Mouse (Mus musculus) MEL (cell line): Measurements from ENCODE around the gene Btd. TPM values are rescaled to one million over a fixed set of nuclear protein-coding genes. Genes with fewer than 3 reads are reported as not detected.

Experiments
- DNase-seq: peaks from one replicate; pipeline ENCODE4 v3.0.0; 2011; ENCODE audit warnings: low read depth, low spot score
- H3K27ac ChIP-seq: 2 replicates; pipeline ENCODE4 v1.5.1; 2012; ENCODE audit warnings: low read depth, mild to moderate bottlenecking, control low read depth, low read length, moderate library complexity; ENCODE audit not compliant: control insufficient read depth
- H3K27me3 ChIP-seq, 2 experiments: fragments of 150-350 bp in 1 of 2; sonication (generic) in 1 of 2; 2 replicates each; pipeline ENCODE4 v1.6.1; 2012; ENCODE audit warnings: low read length in 2 of 2, mild to moderate bottlenecking in 2 of 2, improper control_type of control experiment in 1 of 2, moderate library complexity in 1 of 2; ENCODE audit not compliant: insufficient read depth in 2 of 2, control insufficient read depth in 1 of 2
- H3K36me3 ChIP-seq, 2 experiments: 2 replicates each; pipeline ENCODE4 v1.6.1; 2012 to 2014; ENCODE audit warnings: low read length in 2 of 2, improper control_type of control experiment in 1 of 2, inconsistent platforms in 1 of 2, mild to moderate bottlenecking in 1 of 2; ENCODE audit not compliant: insufficient read depth in 2 of 2, control insufficient read depth in 1 of 2
- H3K4me1 ChIP-seq, 2 experiments: fragments of 150-350 bp in 1 of 2; sonication (generic) in 1 of 2; 2 replicates each; pipeline ENCODE4 v1.6.1; 2012; ENCODE audit warnings: low read length in 2 of 2, improper control_type of control experiment in 1 of 2, mild to moderate bottlenecking in 1 of 2; ENCODE audit not compliant: insufficient read depth in 2 of 2, control insufficient read depth in 1 of 2
- H3K4me3 ChIP-seq, 2 experiments: fragments of 150-350 bp in 1 of 2; sonication (generic) in 1 of 2; 2 replicates each; pipeline ENCODE4 v1.5.1; 2012; ENCODE audit warnings: low read depth in 2 of 2, low read length in 2 of 2, mild to moderate bottlenecking in 2 of 2, moderate library complexity in 2 of 2, control low read depth in 1 of 2, improper control_type of control experiment in 1 of 2; ENCODE audit not compliant: control insufficient read depth in 1 of 2, insufficient read depth in 1 of 2
- H3K79me2 ChIP-seq: 2 replicates; pipeline ENCODE4 v1.6.1; 2012; ENCODE audit warnings: mild to moderate bottlenecking, low read length, moderate library complexity; ENCODE audit not compliant: control insufficient read depth, poor library complexity, insufficient read depth
- H3K9ac ChIP-seq: 2 replicates; pipeline ENCODE4 v1.6.1; 2012; ENCODE audit warnings: low read depth, mild to moderate bottlenecking, control low read depth, low read length, moderate library complexity; ENCODE audit not compliant: control insufficient read depth, poor library complexity, severe bottlenecking
- H3K9me3 ChIP-seq: fragments of 150-350 bp; sonication (generic); replicated peaks from 2 replicates; pipeline ENCODE4 v1.6.1; 2012; ENCODE audit warnings: mild to moderate bottlenecking, low read length, improper control_type of control experiment, moderate library complexity; ENCODE audit not compliant: insufficient read depth
- CHD2 ChIP-seq: IDR thresholded peaks from 2 replicates; pipeline ENCODE4 v1.6.1; 2011; ENCODE audit warnings: low read length, improper control_type of control experiment
- CTCF ChIP-seq, 3 experiments: IDR thresholded peaks in 2 of 3; conservative IDR thresholded peaks in 1 of 3; 2 replicates each; pipeline ENCODE4 v1.5.1; 2011 to 2012; ENCODE audit warnings: low read length in 3 of 3, low read depth in 2 of 3, mild to moderate bottlenecking in 2 of 3, improper control_type of control experiment in 1 of 3, inconsistent platforms in 1 of 3, mixed read lengths in 1 of 3, moderate library complexity in 1 of 3; ENCODE audit not compliant: control insufficient read depth in 1 of 3, insufficient read depth in 1 of 3, poor library complexity in 1 of 3, severe bottlenecking in 1 of 3
- EP300 ChIP-seq, 2 experiments: IDR thresholded peaks; 2 replicates each; pipeline ENCODE4 v1.6.1; 2011; ENCODE audit warnings: improper control_type of control experiment in 2 of 2, low read length in 2 of 2, low read depth in 1 of 2, mild to moderate bottlenecking in 1 of 2
- GABPA ChIP-seq: IDR thresholded peaks from 2 replicates; pipeline ENCODE4 v1.6.1; 2012; ENCODE audit warnings: low read depth, mild to moderate bottlenecking, inconsistent platforms, low read length, improper control_type of control experiment, moderate library complexity
- GATA1 ChIP-seq: IDR thresholded peaks from 2 replicates; pipeline ENCODE4 v1.6.1; 2011; ENCODE audit warnings: low read depth, low read length, improper control_type of control experiment
- JUND ChIP-seq: IDR thresholded peaks from 2 replicates; pipeline ENCODE4 v1.6.1; 2011; ENCODE audit warnings: low read depth, mild to moderate bottlenecking, improper control_type of control experiment, low read length
- MAFK ChIP-seq: IDR thresholded peaks from 2 replicates; pipeline ENCODE4 v1.6.1; 2011; ENCODE audit warnings: low read depth, mild to moderate bottlenecking, low read length, improper control_type of control experiment, borderline replicate concordance
- MAZ ChIP-seq: IDR thresholded peaks from 2 replicates; pipeline ENCODE4 v1.6.1; 2012; ENCODE audit warnings: low read depth, mild to moderate bottlenecking, inconsistent platforms, low read length, improper control_type of control experiment
- MEF2A ChIP-seq: IDR thresholded peaks from 2 replicates; pipeline ENCODE4 v1.6.1; 2014; ENCODE audit warnings: low read depth, mild to moderate bottlenecking, inconsistent platforms, low read length, improper control_type of control experiment; ENCODE audit not compliant: poor library complexity, insufficient replicate concordance, severe bottlenecking; ENCODE audit errors: extremely low read depth
- MXI1 ChIP-seq: IDR thresholded peaks from 2 replicates; pipeline ENCODE4 v1.6.1; 2011; ENCODE audit warnings: mild to moderate bottlenecking, low read depth, low read length, improper control_type of control experiment
- POLR2A ChIP-seq, 2 experiments: IDR thresholded peaks; 2 replicates each; pipeline ENCODE4 v1.6.1; 2011 to 2012; ENCODE audit warnings: low read length in 2 of 2, mild to moderate bottlenecking in 2 of 2, control low read depth in 1 of 2, improper control_type of control experiment in 1 of 2, low read depth in 1 of 2, moderate library complexity in 1 of 2; ENCODE audit not compliant: control insufficient read depth in 1 of 2, insufficient read depth in 1 of 2, poor library complexity in 1 of 2
- RAD21 ChIP-seq: IDR thresholded peaks from 2 replicates; pipeline ENCODE4 v1.6.1; 2011; ENCODE audit warnings: mild to moderate bottlenecking, low read depth, low read length, improper control_type of control experiment
- RCOR1 ChIP-seq: IDR thresholded peaks from 2 replicates; pipeline ENCODE4 v1.6.1; 2012; ENCODE audit warnings: low read depth, mild to moderate bottlenecking, inconsistent platforms, low read length, improper control_type of control experiment
- SIN3A ChIP-seq: IDR thresholded peaks from 2 replicates; pipeline ENCODE4 v1.6.1; 2012; ENCODE audit warnings: low read length, improper control_type of control experiment, inconsistent platforms
- SMC3 ChIP-seq: IDR thresholded peaks from 2 replicates; pipeline ENCODE4 v1.6.1; 2011; ENCODE audit warnings: low read depth, low read length, improper control_type of control experiment
- TAL1 ChIP-seq: IDR thresholded peaks from 2 replicates; pipeline ENCODE4 v1.6.1; 2012; ENCODE audit warnings: mild to moderate bottlenecking, inconsistent platforms, low read length, moderate library complexity, mixed read lengths
- TBP ChIP-seq: IDR thresholded peaks from 2 replicates; pipeline ENCODE4 v1.8.0; 2011; ENCODE audit warnings: low read depth, low read length, improper control_type of control experiment
- ZC3H11A ChIP-seq: IDR thresholded peaks from 2 replicates; pipeline ENCODE4 v1.6.1; 2012; ENCODE audit warnings: low read depth, mild to moderate bottlenecking, inconsistent platforms, low read length, improper control_type of control experiment
- ZMIZ1 ChIP-seq: IDR thresholded peaks from 2 replicates; pipeline ENCODE4 v1.6.1; 2012; ENCODE audit warnings: low read depth, mild to moderate bottlenecking, inconsistent platforms, low read length, improper control_type of control experiment, moderate library complexity
- polyA plus RNA-seq, 2 experiments: library from polyadenylated mRNA; stranded (reverse) in 1 of 2; unstranded in 1 of 2; fragments of >175 nt in 1 of 2; fragments of >200 nt in 1 of 2; gene quantifications; 2 replicates each; pipeline versions ENCODE4 v1.2.1 to v1.2.4; 2012; ENCODE audit warnings: low replicate concordance in 2 of 2, low read depth in 1 of 2; ENCODE audit not compliant: insufficient read length in 2 of 2, insufficient read depth in 1 of 2, missing spikeins in 1 of 2
- total RNA-seq: library from RNA; depleted of rRNA; stranded (reverse); fragments of 300-350 nt; gene quantifications from 2 replicates; pipeline ENCODE4 v1.2.3, GENCODE M21; 2012

Btd gene
- total and polyA plus RNA-seq, 3 experiments, result 7.2 to 12.9 TPM; not detected in 1

DNA sequence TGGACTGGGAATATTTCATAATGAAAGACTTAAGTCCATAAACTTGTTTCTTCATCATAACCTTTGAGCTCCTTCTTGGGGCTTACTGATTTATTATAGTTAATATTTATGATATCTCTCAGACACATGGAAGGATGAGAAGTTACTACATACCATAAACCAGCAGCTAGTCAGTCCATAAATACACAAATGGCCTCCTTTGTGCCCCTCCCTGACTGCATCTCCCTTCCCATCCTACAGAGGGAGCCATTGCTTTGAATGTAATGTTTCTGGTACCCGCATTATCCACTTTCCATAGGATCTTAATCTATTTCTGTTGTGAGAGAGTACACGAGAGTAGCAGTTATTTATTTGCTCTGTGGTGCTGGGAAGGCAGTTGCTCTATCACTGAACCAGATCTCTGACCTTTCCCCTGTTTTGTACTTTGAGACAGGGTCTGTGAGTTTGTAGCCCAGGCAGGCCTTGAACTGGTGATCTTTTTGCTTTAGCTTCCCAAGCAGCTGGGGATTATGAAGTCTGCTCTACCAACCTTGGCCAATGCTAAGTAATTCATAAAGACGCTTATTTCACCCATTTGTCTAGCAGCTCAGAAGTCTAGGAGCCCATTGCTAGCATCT is 4.2 kb downstream of the Btd start:
- Histone ChIP-seq H3K36me3 (peaks cover 0 to 11% of the 10 kb centered on the region in 2 experiments; a peak in 2 of 4 replicates), H3K4me3 (no peak overlapping the region), H3K9me3 (no peaks in the 10 kb centered on the region), H3K4me1 (peaks cover 11 to 19% of the 10 kb centered on the region in 2 experiments; a peak in 3 of 4 replicates), H3K27me3 (no peaks in the 10 kb centered on the region), H3K79me2 (no peaks in the 10 kb centered on the region; the same call in none of the 2 replicates), H3K27ac (peak overlapping the region; percentile 63), H3K9ac (no peak overlapping the region)
- TF ChIP-seq SMC3 (peak; percentile 71), TBP (no peak), MAZ (peak; percentile 71; the same call in 1 of the 2 replicates), MAFK (no peak), ZC3H11A (peak; percentile 73), CHD2 (no peak), RAD21 (peak; percentile 78), GATA1 (peak; percentile 13; the same call in 1 of the 2 replicates), POLR2A (IDR thresholded peaks at IDR 0.05; ENCODE audit: control insufficient read depth in 1 of 2, insufficient read depth in 1 of 2, low read depth in 1 of 2, low read length in 2 of 2, poor library complexity in 1 of 2) (no peak), EP300 (IDR thresholded peaks at IDR 0.05; ENCODE audit: low read depth in 1 of 2, low read length in 2 of 2) (no peak; a peak in 1 of 4 replicates), CTCF (IDR thresholded peaks at IDR 0.05 in 2 of 3, conservative IDR thresholded peaks at IDR 0.05 in 1 of 3; ENCODE audit: control insufficient read depth in 1 of 3, insufficient read depth in 1 of 3, low read depth in 2 of 3, low read length in 3 of 3, poor library complexity in 1 of 3, severe bottlenecking in 1 of 3) (peak; percentile 52 to 91 (median 84)), MEF2A (no peak)
- DNase-seq, result peak; percentile 75

GRCm38 (mm10) chr14:31645920-31646319 is 5.1 kb downstream of the Btd start:
- Histone ChIP-seq H3K4me3 (no peak overlapping the region), H3K79me2 (no peaks in the 10 kb centered on the region; the same call in 1 of the 2 replicates), H3K27me3 (no peaks in the 10 kb centered on the region), H3K9ac (no peak overlapping the region)
- TF ChIP-seq MXI1 (no peak), GATA1 (no peak)
- TF ChIP-seq, all 39 proteins: peak for 0
- Histone ChIP-seq H3K27ac (no peak overlapping the region), H3K36me3 (peaks cover 0 to 11% of the 10 kb centered on the region in 2 experiments; a peak in 2 of 4 replicates), H3K4me1 (peaks cover 11 to 16% of the 10 kb centered on the region in 2 experiments; a peak in 3 of 4 replicates), H3K9me3 (no peaks in the 10 kb centered on the region)
- DNase-seq, result no peak

DNA sequence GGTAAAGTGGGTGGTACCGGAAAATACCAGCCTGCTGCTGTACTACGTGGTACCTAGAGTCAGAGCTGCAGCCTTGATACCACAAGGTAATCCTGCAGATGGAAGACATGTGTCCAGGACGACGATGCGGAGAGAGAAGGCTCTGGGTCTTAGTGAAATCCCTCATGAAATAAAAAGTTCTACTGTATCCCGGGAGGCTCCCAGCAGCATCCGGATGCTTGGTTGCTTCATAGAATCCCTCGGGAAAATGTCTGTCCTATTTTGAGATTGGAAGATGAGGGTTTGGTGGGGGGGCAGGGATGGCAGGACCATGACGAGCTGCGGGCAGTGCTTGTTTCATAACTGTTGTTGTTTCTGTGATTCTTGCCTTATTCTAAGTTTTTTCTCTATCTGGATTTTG is 7.2 kb downstream of the Btd start:
- H3K4me1 ChIP-seq, result peaks cover 10 to 22% of the 10 kb centered on the region in 2 experiments; a peak in 3 of 4 replicates
- H3K4me3 ChIP-seq, result no peak overlapping the region

More for the DNA sequence above, 7.2 kb downstream of the Btd start:
- DNase-seq, result no peak
- Histone ChIP-seq H3K79me2 (no peaks in the 10 kb centered on the region), H3K27ac (no peak overlapping the region), H3K9ac (no peak overlapping the region), H3K9me3 (no peaks in the 10 kb centered on the region), H3K36me3 (peaks cover 0 to 18% of the 10 kb centered on the region in 2 experiments; a peak in 2 of 4 replicates), H3K27me3 (no peaks in the 10 kb centered on the region)
- TF ChIP-seq SIN3A, result no peak
- no peak for TF ChIP-seq SMC3
- no peak for TF ChIP-seq MEF2A
- no peak for TF ChIP-seq ZMIZ1
- TF ChIP-seq JUND, result no peak
- TF ChIP-seq RCOR1, result no peak
- no peak for TF ChIP-seq TAL1
- TF ChIP-seq GABPA, result no peak
- TF ChIP-seq MXI1, result no peak
- no peak for TF ChIP-seq CHD2
